Mouse (Mus musculus): Measurements from ENCODE around the gene Cuta.

Cuta gene

GRCm38 (mm10) chr17:26947231-26948100 is 8.1 kb upstream of the Cuta start:
- TF ChIP-seq GATA4 (IDR thresholded peaks at IDR 0.05; ENCODE audit: insufficient replicate concordance, low read length) = no peak

- TF ChIP-seq GATA4 (IDR thresholded peaks at IDR 0.05; ENCODE audit: insufficient replicate concordance, low read length) = no peak
These were observed 7.2 kb upstream of the Cuta start for GRCm38 (mm10) chr17:26946567-26946966.

- no peak for TF ChIP-seq GATA4 (IDR thresholded peaks at IDR 0.05; ENCODE audit: insufficient replicate concordance, low read length)
These were observed 6.6 kb upstream of the Cuta start for GRCm38 (mm10) chr17:26945824-26946495.

GRCm38 (mm10) chr17:26941841-26942570 is 2.6 kb upstream of the Cuta start:
- TF ChIP-seq GATA4 (IDR thresholded peaks at IDR 0.05; ENCODE audit: insufficient replicate concordance, low read length) = no peak

- TF ChIP-seq GATA4 (IDR thresholded peaks at IDR 0.05; ENCODE audit: insufficient replicate concordance, low read length) = no peak
These were observed 1.8 kb upstream of the Cuta start, which contains the start of gene Syngap1 for GRCm38 (mm10) chr17:26941031-26941789. TSS of gene Syngap1 (plus strand) at chr17:26941253.

- TF ChIP-seq GATA4 (IDR thresholded peaks at IDR 0.05; ENCODE audit: insufficient replicate concordance, low read length) = no peak
These were observed 568 bp upstream of the Cuta start for GRCm38 (mm10) chr17:26939973-26940300.

- no peak for TF ChIP-seq GATA4 (IDR thresholded peaks at IDR 0.05; ENCODE audit: insufficient replicate concordance, low read length)
These were observed 638 bp downstream of the Cuta start for GRCm38 (mm10) chr17:26938731-26939130.

- TF ChIP-seq GATA4 (IDR thresholded peaks at IDR 0.05; ENCODE audit: insufficient replicate concordance, low read length) = no peak
These were observed 1.3 kb downstream of the Cuta start for GRCm38 (mm10) chr17:26937883-26938695.

GRCm38 (mm10) chr17:26936921-26937695 is 2.3 kb downstream of the Cuta start:
- TF ChIP-seq GATA4 (IDR thresholded peaks at IDR 0.05; ENCODE audit: insufficient replicate concordance, low read length) = no peak

- TF ChIP-seq GATA4 (IDR thresholded peaks at IDR 0.05; ENCODE audit: insufficient replicate concordance, low read length) = no peak
These were observed 2.9 kb downstream of the Cuta start for GRCm38 (mm10) chr17:26936453-26936852.

GRCm38 (mm10) chr17:26935027-26935426 is 4.3 kb downstream of the Cuta start:
- TF ChIP-seq GATA4 (IDR thresholded peaks at IDR 0.05; ENCODE audit: insufficient replicate concordance, low read length) = no peak

- TF ChIP-seq GATA4 (IDR thresholded peaks at IDR 0.05; ENCODE audit: insufficient replicate concordance, low read length) = no peak
These were observed 5.2 kb downstream of the Cuta start for GRCm38 (mm10) chr17:26933885-26934827.

Measured in liver, adult (tissue).